Mouse (Mus musculus) CH12.LX (cell line): ENCODE results near the gene Kitl. TPM values are rescaled to one million over a fixed set of nuclear protein-coding genes. Genes with fewer than 3 reads are reported as not detected.

Experiments
- DNase-seq: peaks from one replicate; pipeline ENCODE4 v3.0.0-alpha.2; 2013; ENCODE audit errors: extremely low read depth
- H3K27ac ChIP-seq: 2 replicates; pipeline ENCODE4 v1.5.1; 2012; ENCODE audit warnings: low read depth, mild to moderate bottlenecking, control low read depth, moderate library complexity; ENCODE audit not compliant: insufficient read depth
- H3K27me3 ChIP-seq: replicated peaks from 2 replicates; pipeline ENCODE3; 2012; ENCODE audit warnings: inconsistent platforms
- H3K36me3 ChIP-seq, 2 experiments: replicated peaks in 1 of 2; 2 replicates each; pipeline versions ENCODE3 to v1.6.1; 2012; ENCODE audit warnings: inconsistent platforms in 1 of 2, low read length in 1 of 2, mild to moderate bottlenecking in 1 of 2, mixed read lengths in 1 of 2, moderate library complexity in 1 of 2; ENCODE audit not compliant: control insufficient read depth in 1 of 2, insufficient read depth in 1 of 2
- H3K4me1 ChIP-seq, 2 experiments: 2 replicates each; pipeline ENCODE4 v1.6.1; 2012; ENCODE audit warnings: inconsistent platforms in 1 of 2, moderate library complexity in 1 of 2; ENCODE audit not compliant: insufficient read depth in 2 of 2, control insufficient read depth in 1 of 2
- H3K4me2 ChIP-seq: 2 replicates; pipeline ENCODE4 v1.6.1; 2012; ENCODE audit warnings: low read depth, mild to moderate bottlenecking, control low read depth; ENCODE audit not compliant: poor library complexity, insufficient read depth, severe bottlenecking
- H3K4me3 ChIP-seq, 3 experiments: fragments of 150-350 bp in 1 of 3; sonication (generic) in 1 of 3; replicated peaks in 1 of 3; 2 replicates each; pipeline versions ENCODE3 to v1.5.1; 2011 to 2012; ENCODE audit warnings: low read depth in 2 of 3, low read length in 2 of 3, mild to moderate bottlenecking in 2 of 3, moderate library complexity in 2 of 3, control low read depth in 1 of 3, improper control_type of control experiment in 1 of 3, inconsistent platforms in 1 of 3, mixed read lengths in 1 of 3; ENCODE audit not compliant: poor library complexity in 1 of 3
- H3K79me2 ChIP-seq: replicated peaks from 2 replicates; pipeline ENCODE4 v1.6.1; 2012; ENCODE audit warnings: mild to moderate bottlenecking, moderate library complexity; ENCODE audit not compliant: control insufficient read depth, poor library complexity, insufficient read depth, severe bottlenecking; ENCODE audit errors: extremely low read depth
- H3K9ac ChIP-seq: 2 replicates; pipeline ENCODE4 v1.6.1; 2012; ENCODE audit warnings: low read depth, mild to moderate bottlenecking, control low read depth, moderate library complexity; ENCODE audit not compliant: insufficient read depth
- H3K9me3 ChIP-seq: replicated peaks from 2 replicates; pipeline ENCODE3; 2012; ENCODE audit warnings: low read length, inconsistent platforms, mixed read lengths
- BHLHE40 ChIP-seq: IDR thresholded peaks from 2 replicates; pipeline ENCODE4 v1.6.1; 2011; ENCODE audit warnings: mild to moderate bottlenecking, low read depth, low read length, improper control_type of control experiment
- CHD1 ChIP-seq: IDR thresholded peaks from 2 replicates; pipeline ENCODE4 v1.6.1; 2012; ENCODE audit warnings: low read depth, low read length, improper control_type of control experiment, inconsistent platforms
- CHD2 ChIP-seq: IDR thresholded peaks from 2 replicates; pipeline ENCODE4 v1.6.1; 2011; ENCODE audit warnings: low read length, improper control_type of control experiment
- ELF1 ChIP-seq: IDR thresholded peaks from 2 replicates; pipeline ENCODE4 v1.6.1; 2014; ENCODE audit warnings: low read depth, mild to moderate bottlenecking, inconsistent platforms, low read length, improper control_type of control experiment
- EP300 ChIP-seq: IDR thresholded peaks from 2 replicates; pipeline ENCODE4 v1.6.1; 2011; ENCODE audit warnings: low read length, improper control_type of control experiment
- ETS1 ChIP-seq: conservative IDR thresholded peaks from 2 replicates; pipeline ENCODE4 v1.6.1; 2012; ENCODE audit warnings: low read depth, mild to moderate bottlenecking, inconsistent platforms, low read length, improper control_type of control experiment, moderate library complexity
- GABPA ChIP-seq: IDR thresholded peaks from 2 replicates; pipeline ENCODE4 v1.6.1; 2012; ENCODE audit warnings: low read depth, low read length, improper control_type of control experiment, inconsistent platforms; ENCODE audit not compliant: insufficient replicate concordance
- HCFC1 ChIP-seq: IDR thresholded peaks from 2 replicates; pipeline ENCODE4 v1.6.1; 2012; ENCODE audit warnings: low read depth, mild to moderate bottlenecking, inconsistent platforms, low read length, improper control_type of control experiment
- IRF4 ChIP-seq: IDR thresholded peaks from 2 replicates; pipeline ENCODE4 v1.6.1; 2014; ENCODE audit warnings: low read depth, mild to moderate bottlenecking, inconsistent platforms, low read length, improper control_type of control experiment
- JUN ChIP-seq: IDR thresholded peaks from 2 replicates; pipeline ENCODE4 v1.6.1; 2011; ENCODE audit warnings: low read depth, mild to moderate bottlenecking, low read length, improper control_type of control experiment, moderate library complexity; ENCODE audit not compliant: insufficient read depth
- JUND ChIP-seq: conservative IDR thresholded peaks from 2 replicates; pipeline ENCODE4 v1.6.1; 2011; ENCODE audit warnings: low read depth, low read length, improper control_type of control experiment
- KAT2A ChIP-seq: IDR thresholded peaks from 2 replicates; pipeline ENCODE4 v1.6.1; 2012; ENCODE audit warnings: low read length, improper control_type of control experiment, inconsistent platforms; ENCODE audit not compliant: insufficient replicate concordance
- MAZ ChIP-seq: IDR thresholded peaks from 2 replicates; pipeline ENCODE4 v1.6.1; 2012; ENCODE audit warnings: low read depth, mild to moderate bottlenecking, inconsistent platforms, low read length, improper control_type of control experiment, moderate library complexity
- MEF2A ChIP-seq: IDR thresholded peaks from 2 replicates; pipeline ENCODE4 v1.6.1; 2014; ENCODE audit warnings: low read depth, mild to moderate bottlenecking, inconsistent platforms, low read length, improper control_type of control experiment, borderline replicate concordance
- NELFE ChIP-seq: IDR thresholded peaks from 2 replicates; pipeline ENCODE4 v1.6.1; 2011; ENCODE audit warnings: low read depth, low read length, improper control_type of control experiment
- NRF1 ChIP-seq: IDR thresholded peaks from 2 replicates; pipeline ENCODE4 v1.6.1; 2014; ENCODE audit warnings: low read depth, mild to moderate bottlenecking, inconsistent platforms, low read length, improper control_type of control experiment, moderate library complexity
- PAX5 ChIP-seq: IDR thresholded peaks from 2 replicates; pipeline ENCODE4 v1.6.1; 2012; ENCODE audit warnings: low read length, inconsistent platforms, mixed read lengths
- RAD21 ChIP-seq: IDR thresholded peaks from 2 replicates; pipeline ENCODE4 v1.6.1; 2011; ENCODE audit warnings: low read depth, mild to moderate bottlenecking, low read length, improper control_type of control experiment, moderate library complexity
- ZKSCAN1 ChIP-seq: IDR thresholded peaks from 2 replicates; pipeline ENCODE4 v1.6.1; 2012; ENCODE audit warnings: low read depth, inconsistent platforms, low read length, improper control_type of control experiment, borderline replicate concordance
- ZMIZ1 ChIP-seq: IDR thresholded peaks from 2 replicates; pipeline ENCODE4 v1.6.1; 2012; ENCODE audit warnings: low read depth, mild to moderate bottlenecking, inconsistent platforms, low read length, improper control_type of control experiment
- ZNF384 ChIP-seq: IDR thresholded peaks from 2 replicates; pipeline ENCODE4 v1.6.1; 2012; ENCODE audit warnings: low read depth, low read length, improper control_type of control experiment, inconsistent platforms
- dilution Hi-C: fragments of 300-500 bp; cut with MboI; formaldehyde crosslinking; loops from 2 replicates; pipeline ENCODE4 v1.14.3; 2020; ENCODE audit warnings: low sequenced_read_pairs; ENCODE audit not compliant: extremely low pct_unique_long_range_greater_than_20kb, extremely low pct_ligation_motif_present
- in situ Hi-C: fragments of 300-500 bp; cut with MboI; formaldehyde crosslinking; loops from 3 replicates; pipeline ENCODE4 v1.14.3; 2019; ENCODE audit warnings: low sequenced_read_pairs, low pct_ligation_motif_present, low pct_unique_long_range_greater_than_20kb, mixed read lengths
- polyA plus RNA-seq: library from polyadenylated mRNA; unstranded; fragments of >175 nt; gene quantifications from 2 replicates; pipeline ENCODE4 v1.2.1, GENCODE M21; 2012; ENCODE audit warnings: low read depth; ENCODE audit not compliant: insufficient read length
- total RNA-seq, 2 experiments: library from RNA; depleted of rRNA; stranded (reverse); fragments of 300-350 nt in 1 of 2; fragments of >200 nt in 1 of 2; gene quantifications; 2 replicates each; pipeline ENCODE4 v1.2.3; 2012 to 2014

The Kitl gene
- total and polyA plus RNA-seq, 3 experiments, result not detected

GRCm38 (mm10) chr10:100052911-100053310 is 37.5 kb downstream of the Kitl start:
- Histone ChIP-seq H3K27me3 (no peaks in the 10 kb centered on the region), H3K4me2 (no peak overlapping the region), H3K4me1 (no peaks in the 10 kb centered on the region), H3K27ac (no peak overlapping the region), H3K36me3 (no peaks in the 10 kb centered on the region), H3K9me3 (peaks cover 60% of the 10 kb centered on the region), H3K4me3 (no peak overlapping the region), H3K9ac (no peak overlapping the region), H3K79me2 (no peaks in the 10 kb centered on the region)
- in situ Hi-C loops (no loop called here), dilution Hi-C loops (no loop called here)
- TF ChIP-seq ELF1, result no peak
- TF ChIP-seq CHD2, result no peak
- no peak for TF ChIP-seq KAT2A
- no peak for TF ChIP-seq ETS1
- DNase-seq, result no peak

- DNase-seq, result no peak
- H3K4me1 ChIP-seq, result no peaks in the 10 kb centered on the region
- H3K36me3 ChIP-seq, result no peaks in the 10 kb centered on the region
- peaks cover 56% of the 10 kb centered on the region for H3K9me3 ChIP-seq
- H3K9ac ChIP-seq, result no peak overlapping the region
- dilution Hi-C loops, result no loop called here
- H3K27ac ChIP-seq, result no peak overlapping the region
- TF ChIP-seq NRF1 (no peak), BHLHE40 (no peak), IRF4 (no peak), ZKSCAN1 (no peak), ZNF384 (no peak), CHD2 (no peak), PAX5 (no peak), GABPA (no peak), MEF2A (no peak), NELFE (no peak), HCFC1 (no peak)
- in situ Hi-C loops, result no loop called here
- no peak overlapping the region for H3K4me3 ChIP-seq
- H3K4me2 ChIP-seq, result no peak overlapping the region
- no peaks in the 10 kb centered on the region for H3K27me3 ChIP-seq
- H3K79me2 ChIP-seq, result no peaks in the 10 kb centered on the region
Observed at GRCm38 (mm10) chr10:100054006-100054405, 38.6 kb downstream of the Kitl start.

GRCm38 (mm10) chr10:100055082-100055481 is 39.7 kb downstream of the Kitl start:
- Histone ChIP-seq H3K36me3 (no peaks in the 10 kb centered on the region), H3K9me3 (peaks cover 56% of the 10 kb centered on the region), H3K79me2 (no peaks in the 10 kb centered on the region)
- TF ChIP-seq JUND, result no peak
- TF ChIP-seq BHLHE40, result no peak
- no peak for TF ChIP-seq JUN
- TF ChIP-seq NRF1, result no peak
- TF ChIP-seq ZNF384, result no peak
- TF ChIP-seq CHD1, result no peak
- no peak for TF ChIP-seq HCFC1
- no peak for TF ChIP-seq RAD21
- TF ChIP-seq ETS1, result no peak
- TF ChIP-seq MAZ, result no peak
- no peak for TF ChIP-seq CHD2
- no peak for TF ChIP-seq EP300
- no peak for TF ChIP-seq ZMIZ1
- TF ChIP-seq, all 38 proteins: peak for 0
- H3K27me3 ChIP-seq, result no peaks in the 10 kb centered on the region
- H3K27ac ChIP-seq, result no peak overlapping the region
- no peak overlapping the region for H3K9ac ChIP-seq
- no peak for DNase-seq
- no peaks in the 10 kb centered on the region for H3K4me1 ChIP-seq
- in situ Hi-C loops, result no loop called here
- dilution Hi-C loops, result no loop called here
- H3K4me3 ChIP-seq, result no peak overlapping the region
- no peak overlapping the region for H3K4me2 ChIP-seq
